Mouse (Mus musculus) cerebellum, postnatal 4 days (tissue): ENCODE results near the gene Utp14a.
"Not testable (repeated sequence)": the region's sequence is repeated elsewhere in the genome, so short reads cannot be mapped to it uniquely, and the experiment has no call there.

ENCODE experiments used
- DNase-seq, 2 experiments: peaks; one replicate each; pipeline ENCODE4 v3.0.0; 2022; ENCODE audit warnings: low spot score in 2 of 2, mixed read lengths in 1 of 2

Gene Utp14a

DNA sequence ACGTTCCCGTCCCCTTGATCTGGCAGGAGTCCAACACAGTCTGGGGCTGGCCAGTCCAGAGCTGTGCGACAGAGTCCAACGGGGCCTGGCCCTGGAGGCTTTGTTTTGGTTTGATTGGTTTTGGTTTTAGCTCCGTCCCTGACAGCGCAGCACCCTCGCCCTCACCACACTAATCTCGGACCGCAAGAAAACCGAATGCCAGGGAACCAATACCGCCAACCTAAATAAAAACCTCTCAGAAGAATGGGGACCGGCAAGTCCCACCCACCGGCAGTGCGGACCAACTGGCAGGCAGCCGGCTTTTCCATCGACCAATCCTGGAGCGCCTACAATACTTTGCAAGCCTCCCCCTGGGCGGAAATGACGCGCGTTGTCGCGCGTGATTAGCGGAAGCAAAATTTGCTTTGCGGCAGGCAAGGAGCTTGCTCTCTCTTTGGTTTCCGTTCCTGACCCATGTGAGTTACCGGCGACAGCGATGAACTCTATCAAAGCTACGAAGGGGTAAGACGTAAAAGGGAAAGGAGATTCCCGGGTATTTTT lies at the start of gene Utp14a:
Utp14a (plus strand) TSS at position 395 of the 540 bp plus-strand sequence.
- DNase-seq: peak; percentile 69 to 91

DNA sequence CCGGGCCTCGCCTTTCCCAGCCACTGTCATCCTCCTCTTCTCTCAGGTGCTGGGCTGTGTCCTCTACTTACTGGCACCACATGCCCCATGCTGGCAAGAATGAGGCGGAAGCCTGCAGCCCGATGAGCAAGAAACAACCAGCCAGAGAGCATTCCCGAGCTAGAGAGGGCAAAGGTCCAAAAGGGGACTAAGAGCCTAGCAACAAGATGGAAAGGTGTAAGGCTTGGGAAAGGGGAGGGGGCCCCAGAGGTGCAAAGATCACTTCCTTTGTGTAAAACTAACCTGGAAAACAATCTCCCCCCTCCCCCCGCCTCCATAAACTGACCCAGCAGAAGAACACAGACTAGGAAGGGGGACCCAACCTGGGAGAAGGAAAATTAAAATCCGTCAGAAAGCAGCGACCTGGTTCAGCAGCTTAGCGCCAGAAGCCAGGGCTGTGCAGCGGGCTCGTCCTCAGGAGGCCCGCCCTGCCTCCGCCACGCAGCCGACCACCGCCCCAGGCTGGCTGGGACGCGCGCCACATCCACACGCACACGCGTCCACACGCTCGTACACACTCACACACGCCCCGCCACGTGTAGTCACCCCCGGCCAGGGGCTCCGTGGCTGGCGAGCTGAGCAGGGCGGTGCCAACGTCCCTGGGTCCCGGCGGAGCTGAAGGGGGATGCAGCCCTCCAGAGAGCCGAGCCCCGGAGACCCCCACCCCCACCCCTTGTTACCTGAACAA lies 48.7 kb upstream of the Utp14a start:
- DNase-seq: peak in 1 of 2 experiments; percentile 30

DNA sequence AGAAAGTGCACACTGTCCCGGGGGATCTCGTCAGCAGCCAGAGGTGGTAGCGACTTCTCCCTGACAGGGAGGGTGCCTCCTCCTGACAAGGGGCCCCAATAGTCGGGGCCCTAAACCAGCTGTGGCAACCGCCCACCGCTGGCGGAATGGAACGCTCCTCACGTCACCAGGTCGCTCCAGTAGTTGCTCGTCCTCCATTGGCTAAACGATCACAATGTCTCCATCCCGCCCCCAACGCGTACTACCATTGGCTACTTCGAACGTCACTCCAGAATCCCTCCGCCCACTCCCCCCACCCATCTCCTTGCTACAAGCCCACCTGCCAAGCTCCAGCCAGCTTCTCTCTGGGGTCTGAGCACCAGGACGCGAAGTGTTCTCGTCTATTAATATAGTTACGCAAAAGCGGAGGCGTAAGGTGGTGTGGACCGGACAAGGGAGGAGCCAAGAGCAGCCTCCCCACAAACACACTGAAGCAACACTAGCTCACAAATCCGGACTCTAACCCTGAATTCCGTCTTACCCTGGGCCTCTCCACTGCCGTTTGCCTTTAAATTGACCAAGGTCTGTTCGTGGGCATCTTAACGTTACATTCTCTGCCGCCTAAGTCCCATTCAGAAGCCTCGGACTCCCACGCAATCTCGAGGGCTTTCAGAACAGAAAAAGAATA lies 48.0 kb upstream of the Utp14a start, which contains the start of gene Zdhhc9:
Zdhhc9 (minus strand) TSS at position 360 of the 667 bp plus-strand sequence.
- DNase-seq: peak; percentile 70 to 91

DNA sequence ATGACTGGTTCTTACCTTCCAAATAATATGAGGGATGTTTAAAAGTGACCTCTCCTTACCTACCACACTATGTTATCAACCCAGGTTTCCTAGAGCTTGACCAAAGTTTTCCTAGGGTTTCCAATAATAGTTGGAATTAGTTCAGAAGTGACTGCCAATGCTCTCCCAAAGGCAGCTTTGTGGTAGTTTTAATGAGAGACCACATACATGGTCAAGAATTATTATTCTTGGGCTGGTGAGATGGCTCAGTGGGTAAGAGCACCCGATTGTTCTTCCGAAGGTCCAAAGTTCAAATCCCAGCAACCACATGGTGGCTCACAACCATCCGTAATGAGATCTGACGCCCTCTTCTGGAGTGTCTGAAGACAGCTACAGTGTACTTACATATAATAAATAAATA lies 46.9 kb upstream of the Utp14a start:
- DNase-seq: not testable (repeated sequence)

DNA sequence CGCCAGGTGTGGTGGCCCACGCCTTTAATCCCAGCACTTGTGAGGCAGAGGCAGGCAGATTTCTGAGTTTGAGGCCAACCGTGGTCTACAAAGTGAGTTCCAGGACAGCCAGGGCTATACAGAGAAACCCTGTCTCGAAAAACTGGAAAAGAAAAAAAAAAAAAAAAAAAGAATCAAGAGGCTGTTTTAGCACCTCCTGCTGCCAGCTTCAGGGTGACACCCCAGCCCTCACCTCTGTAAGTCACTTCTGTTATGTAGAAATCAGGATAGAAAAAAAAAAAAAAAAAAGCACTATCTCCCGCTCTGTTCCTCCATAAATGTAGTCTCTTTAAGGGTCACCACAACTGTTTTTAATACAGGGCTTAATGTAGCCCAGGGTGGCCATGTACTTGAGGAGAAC lies 37.2 kb upstream of the Utp14a start:
- DNase-seq: no peak

DNA sequence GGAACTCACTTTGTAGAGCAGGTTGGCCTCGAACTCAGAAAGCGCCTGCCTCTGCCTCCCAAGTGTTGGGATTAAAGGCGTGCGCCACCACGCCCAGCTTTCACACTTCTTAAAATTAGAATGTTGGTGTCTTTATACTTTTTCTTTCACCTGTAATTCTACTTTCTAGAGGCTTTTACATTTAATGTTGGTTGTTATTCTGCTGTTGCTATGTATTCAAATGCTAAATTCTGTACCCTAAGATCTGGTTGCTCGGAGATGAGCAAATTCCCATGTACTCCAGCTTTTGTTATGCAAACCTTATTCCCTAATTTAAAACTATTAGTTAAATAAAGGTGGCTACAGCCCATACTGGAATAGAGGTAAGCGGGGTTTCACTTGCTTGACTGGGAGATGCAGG lies 34.0 kb upstream of the Utp14a start:
- DNase-seq: no peak

DNA sequence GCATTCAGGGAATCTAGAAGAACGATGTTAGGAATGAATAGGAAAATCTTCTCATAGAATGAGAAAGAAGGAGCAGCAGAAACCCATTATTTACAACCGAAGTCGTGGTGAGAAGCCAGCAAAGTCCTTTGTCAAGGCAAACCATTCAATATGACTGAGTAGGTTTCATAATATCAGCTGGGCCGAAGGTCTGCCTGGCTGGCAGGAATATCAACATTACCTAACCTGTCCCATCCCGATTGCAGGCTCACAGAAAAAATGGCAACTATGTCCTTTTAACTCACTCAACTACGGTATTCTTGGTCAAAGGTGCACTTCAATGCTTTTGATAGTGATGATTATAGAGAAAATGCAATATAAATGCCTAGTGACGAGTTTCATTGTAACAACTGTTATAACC lies 30.4 kb upstream of the Utp14a start:
- no peak for DNase-seq

DNA sequence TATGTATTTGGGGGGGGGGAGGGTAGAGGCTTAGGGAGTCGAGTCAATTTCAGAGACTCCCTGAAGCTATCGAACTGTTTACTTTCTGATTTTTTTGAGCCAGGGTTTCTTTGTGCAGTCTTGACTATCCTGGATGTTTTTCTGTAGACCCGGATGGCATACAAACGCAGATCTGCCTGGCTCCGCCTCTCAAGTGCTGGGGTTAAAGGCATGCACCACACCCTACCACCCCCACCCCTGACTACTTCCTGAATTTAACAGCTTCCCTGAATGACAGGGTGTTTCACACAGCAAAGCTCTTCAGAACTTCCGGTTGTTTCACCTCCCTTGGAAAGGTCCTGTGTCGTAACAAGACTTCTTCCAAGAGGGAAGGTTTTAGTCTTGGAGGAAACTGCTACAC lies 22.2 kb upstream of the Utp14a start:
- no peak for DNase-seq

DNA sequence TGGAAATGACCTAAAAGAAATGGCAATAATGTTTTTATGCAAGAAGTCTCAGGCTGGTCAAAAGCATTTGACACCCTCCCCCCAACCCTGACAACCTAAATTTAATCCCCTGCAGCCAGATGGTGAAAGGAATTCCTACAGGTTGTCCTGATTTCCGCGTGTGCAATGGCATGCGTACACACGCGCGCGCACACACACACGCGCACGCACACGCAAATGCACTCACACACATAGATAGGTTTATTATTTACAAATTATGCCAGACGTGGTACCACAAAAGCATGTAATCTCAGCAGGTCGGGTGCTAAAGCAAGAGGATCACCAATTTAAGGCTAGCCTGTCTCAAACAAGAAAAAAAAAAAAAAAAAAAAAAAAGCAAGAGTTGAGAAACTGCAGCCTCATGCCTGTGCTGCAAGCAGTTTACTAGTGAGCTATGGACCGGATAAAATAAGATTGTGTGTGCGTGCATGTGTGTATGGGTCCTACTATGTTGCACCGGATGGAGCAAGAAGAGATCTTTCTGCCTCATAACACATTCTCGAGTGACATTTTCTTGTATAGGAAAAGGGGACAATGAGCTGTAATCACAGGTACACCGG lies 733 bp upstream of the Utp14a start:
- no peak for DNase-seq

DNA sequence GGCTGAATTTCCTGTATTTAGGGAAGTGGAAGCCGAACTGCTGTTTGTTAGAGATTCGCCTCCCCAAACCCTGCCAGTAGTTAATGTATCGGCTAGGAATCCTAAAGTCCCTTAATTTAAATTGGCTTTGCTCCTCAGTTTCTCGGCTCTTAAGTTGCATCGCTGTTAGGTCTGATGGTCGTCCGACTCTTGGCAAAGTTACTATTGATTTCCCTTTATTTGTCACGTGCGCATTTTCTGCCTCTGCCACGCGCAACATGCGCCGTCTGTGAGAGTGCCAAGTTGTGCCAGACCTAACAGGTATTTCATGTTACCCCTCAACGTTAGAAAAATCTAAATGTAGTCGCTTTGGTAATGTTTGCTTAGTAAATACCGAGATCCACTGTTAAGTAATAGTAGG lies 349 bp downstream of the Utp14a start:
- DNase-seq: no peak

DNA sequence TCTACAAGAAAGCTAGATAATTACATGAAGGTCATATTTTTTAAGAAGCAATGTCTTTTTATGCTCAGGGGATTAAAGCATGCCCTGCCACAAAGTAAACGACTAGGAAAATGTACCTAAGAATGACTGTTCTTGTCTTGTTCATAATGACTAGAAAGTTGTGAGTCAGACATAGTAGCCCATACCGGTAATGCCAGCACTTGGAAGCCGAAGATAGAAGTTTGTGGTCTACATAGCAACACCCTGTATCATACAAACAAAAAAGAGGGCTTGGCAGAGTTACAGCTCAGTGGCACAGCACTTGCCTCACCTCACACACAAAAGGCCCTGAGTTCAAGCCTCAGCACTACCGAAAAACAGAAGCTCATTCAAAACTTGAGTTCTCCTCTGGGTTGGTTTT lies 15.0 kb downstream of the Utp14a start:
- no peak for DNase-seq

DNA sequence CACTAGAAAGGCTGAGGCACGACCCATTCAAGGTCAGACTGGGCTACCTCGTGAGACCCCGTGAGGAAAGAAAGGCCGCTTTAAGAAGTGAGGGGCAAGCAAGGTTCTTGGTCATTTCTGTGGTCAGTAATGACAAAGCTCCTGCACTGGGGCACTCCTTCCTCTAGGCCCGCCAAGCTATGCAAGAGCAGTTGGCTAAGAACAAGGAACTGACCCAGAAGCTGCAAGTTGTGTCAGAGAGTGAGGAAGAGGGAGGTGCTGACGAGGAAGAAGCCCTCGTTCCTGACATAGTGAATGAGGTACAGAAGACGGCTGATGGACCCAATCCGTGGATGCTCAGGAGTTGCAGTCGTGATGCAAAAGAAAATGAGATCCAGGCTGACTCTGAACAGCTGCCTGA lies 18.0 kb downstream of the Utp14a start:
- DNase-seq: no peak

DNA sequence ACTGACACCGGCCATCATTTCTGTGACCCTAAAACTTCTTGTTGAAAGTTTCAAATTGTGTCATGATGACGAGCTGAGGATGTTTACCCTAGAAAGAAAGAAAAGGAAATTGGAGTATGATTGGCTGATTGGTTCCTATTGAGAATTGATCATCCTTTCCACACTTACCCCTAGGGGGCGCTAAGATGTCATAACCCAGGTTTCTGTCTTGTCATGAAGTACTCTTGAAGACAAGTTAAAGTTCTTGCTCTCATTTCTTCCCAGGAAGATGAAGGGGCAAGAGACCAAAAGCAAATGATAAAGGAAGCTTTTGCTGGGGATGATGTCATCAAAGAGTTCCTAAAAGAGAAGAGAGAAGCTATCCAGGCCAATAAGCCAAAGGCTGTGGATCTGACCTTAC lies 21.4 kb downstream of the Utp14a start:
- peak in 1 of 2 experiments; percentile 27 for DNase-seq

DNA sequence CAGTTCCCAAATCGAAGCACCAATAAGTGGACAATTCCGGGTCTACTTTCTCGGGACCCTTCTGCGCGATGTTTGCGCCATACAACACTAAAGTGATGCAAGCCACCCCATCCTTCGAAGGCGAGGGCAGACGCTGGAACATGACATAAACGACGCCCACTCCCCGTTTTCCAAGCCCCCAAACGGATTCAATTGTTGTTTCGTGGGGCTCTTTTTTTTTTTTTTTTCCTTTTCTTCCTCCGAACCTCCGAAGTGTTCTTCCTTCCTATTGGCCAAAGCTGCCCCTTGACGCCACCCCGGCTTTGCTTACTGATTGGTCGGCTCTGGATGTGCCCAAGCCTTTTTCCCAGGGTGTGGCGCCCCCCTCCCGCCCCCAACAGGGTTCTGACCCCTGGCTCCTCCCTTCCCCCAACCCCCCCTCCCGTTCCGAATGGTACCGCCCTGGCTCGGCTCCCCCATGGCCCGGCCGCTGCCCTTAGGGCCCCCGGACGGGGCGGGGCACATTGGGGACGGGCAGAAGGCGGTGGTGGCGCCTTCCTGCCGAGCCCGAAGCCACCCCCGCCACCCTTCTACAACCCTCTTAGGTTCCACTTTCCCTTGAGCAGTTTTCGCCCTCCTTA lies 27.8 kb downstream of the Utp14a start:
- peak; percentile 40 to 76 for DNase-seq

DNA sequence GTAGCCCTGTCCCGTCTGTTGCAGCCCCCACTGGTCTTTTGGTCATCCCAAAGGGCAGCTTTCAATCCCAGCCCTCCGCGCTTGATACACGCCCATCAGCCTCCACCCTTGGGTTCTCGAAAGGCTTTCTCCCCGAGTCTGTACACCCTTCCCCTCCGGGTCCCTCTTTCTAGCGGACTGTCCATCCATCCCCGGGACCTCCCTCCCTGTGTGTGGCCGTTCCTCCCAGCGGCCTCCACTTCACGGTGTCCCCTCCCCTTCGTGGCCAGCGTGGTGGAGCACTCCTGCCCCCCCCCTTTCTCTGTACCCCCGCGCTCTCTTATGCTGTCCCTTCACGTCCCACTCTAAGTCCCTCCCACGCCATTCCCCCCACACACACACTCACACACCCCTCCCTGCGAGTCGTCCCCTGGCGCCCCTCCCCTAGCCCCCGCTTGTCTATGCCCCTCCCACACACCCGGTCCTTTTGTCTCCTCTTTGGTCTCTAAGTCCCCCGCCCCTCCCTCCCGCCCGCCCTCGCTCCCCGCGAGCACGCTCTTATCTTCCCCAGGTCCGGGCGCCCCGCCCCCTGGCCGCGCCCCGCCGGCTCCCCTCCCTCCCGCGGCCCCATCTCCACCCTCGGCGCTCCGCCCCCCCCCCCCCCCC lies 28.5 kb downstream of the Utp14a start:
- peak; percentile 26 to 58 for DNase-seq

DNA sequence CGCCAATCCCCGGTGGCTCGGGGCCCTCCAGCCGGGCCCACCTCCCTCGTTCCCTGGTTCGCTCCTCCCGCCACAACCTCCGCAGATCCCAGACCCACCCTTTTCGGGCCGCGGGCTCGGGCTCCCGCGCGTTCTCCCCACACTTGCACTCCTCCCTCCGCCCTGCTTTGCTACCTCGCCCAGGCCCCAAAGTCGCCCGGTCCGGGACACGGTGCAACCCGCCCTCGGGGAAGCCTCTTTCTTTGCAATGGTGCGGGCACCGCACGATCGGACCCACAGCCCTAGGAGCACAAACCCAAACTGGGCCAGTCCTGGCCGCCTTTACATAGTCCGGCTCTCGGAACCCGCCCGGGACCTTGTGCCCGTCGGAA lies 29.0 kb downstream of the Utp14a start:
- peak; percentile 22 to 47 for DNase-seq

DNA sequence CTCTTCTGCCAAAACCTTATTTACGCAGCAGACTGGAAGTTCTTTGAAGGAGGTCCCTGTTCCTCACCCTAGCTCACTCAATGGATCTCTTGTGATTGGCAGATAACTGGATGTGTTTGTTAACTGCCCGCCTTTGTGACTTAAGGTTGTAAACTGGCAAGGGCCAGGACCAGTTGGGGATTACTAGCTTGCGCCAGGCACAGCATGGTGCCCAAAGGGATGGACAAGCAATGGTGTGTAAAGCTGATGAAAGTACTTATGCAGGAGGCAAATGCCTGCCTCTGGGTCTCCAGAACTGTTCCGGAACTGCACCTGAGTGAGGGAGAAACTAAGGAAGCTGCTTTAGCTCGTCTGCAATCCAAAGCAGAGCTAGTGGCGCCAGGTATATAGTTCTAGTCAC lies 29.8 kb downstream of the Utp14a start:
- peak in 1 of 2 experiments; percentile 6 for DNase-seq

DNA sequence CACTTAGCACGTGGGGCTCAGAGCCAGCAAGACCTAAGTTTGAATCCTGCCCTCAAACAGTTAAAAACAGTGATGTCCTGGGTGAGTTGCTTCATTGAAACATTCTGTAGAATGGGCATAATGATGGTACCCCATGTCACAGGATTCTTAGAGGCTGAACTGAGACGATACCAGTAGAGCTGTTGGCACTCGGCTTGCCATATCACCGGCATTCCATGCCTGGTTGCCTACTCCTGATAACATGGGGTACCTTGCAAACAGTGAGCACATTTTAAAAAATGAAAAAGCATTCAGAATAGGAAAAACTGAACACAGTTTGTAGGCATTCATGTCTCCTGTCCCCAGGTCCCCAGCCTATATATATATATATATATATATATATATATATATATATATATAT lies 31.3 kb downstream of the Utp14a start:
- no peak for DNase-seq

DNA sequence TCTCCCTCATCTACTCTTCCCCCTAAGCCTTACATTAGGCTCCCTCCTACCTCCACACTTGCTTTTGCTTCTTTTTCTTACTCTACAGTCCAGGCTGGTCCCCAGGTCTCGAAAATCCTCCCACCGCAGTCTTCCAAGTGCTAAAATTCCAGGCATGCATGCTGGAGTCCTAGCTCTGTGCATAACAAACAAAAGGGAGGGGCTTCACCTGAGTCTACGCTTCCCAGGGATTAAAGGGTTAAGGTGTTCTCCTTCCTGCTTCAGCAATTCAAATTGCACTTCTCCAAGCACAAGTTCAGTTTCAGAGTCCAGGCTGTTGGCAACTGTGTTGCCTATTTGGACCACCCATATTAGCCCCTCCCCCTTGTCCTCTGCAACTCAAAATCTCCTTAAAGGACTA lies 34.8 kb downstream of the Utp14a start:
- no peak for DNase-seq

DNA sequence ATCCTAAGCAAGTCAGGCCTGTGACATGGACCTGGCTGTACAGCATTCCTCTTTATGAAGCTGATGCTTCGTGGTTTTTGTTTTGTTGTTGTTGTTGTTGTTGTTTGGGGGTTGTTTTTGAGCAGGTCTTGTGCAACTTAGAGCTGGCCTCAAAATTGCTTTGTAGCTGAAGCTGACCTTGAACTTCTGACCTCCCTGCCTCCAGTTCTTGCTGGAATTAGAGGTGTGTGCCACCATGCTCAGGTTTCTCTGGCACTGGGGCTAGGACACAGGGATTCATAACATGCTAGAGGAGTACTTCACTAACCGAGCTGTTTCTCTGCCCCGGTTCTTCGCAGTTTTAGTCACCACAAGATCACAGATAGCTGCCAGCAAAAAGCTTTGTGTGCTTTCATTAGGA lies 48.7 kb downstream of the Utp14a start:
- DNase-seq: no peak

DNA sequence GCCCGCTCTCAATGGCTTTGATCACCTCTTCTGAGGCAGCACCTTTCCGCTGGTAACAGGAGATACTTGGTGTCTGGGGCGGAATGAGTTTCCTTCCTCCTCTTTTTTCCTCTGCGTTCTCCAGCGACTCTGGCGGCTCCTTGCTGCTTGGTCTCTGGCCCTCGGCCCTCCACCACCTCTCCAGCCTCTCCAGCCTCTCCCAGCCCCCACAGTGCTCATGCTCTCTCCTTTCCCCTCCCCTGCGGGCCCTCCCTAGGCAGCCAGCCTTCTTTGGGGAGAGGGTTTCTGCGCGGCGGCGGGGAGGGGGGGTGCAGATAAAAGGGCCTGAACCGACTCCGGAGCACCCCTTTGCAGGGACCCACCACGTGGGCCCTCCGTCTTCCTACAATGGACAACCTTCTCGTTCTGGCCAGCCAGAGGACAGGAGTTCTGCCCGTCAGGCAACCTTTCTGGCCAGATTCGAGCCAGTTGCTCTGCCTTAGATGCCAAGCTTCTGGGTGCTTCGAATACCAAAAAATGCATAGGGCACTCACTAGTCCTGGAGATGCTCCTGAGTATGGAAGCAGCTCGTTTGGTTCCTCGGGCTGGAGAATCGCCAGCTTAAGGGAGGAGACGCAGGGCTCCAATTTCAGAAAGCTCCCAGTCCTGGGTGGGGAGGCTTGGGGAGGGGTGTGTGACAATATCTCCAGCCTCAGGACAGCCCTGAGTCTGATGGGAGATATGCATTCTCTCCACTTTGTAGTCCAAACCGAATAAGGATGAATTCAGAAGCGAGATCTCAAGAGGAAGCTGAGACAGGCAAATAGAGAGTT lies 54.2 kb downstream of the Utp14a start:
- no peak for DNase-seq
